Mouse (Mus musculus): Measurements from ENCODE around the gene Pelp1. TPM values are rescaled to one million over a fixed set of nuclear protein-coding genes. Genes with fewer than 3 reads are reported as not detected.

The Pelp1 gene
- polyA plus RNA-seq, 1 experiment from 2014 or later, result 46.5 TPM

DNA sequence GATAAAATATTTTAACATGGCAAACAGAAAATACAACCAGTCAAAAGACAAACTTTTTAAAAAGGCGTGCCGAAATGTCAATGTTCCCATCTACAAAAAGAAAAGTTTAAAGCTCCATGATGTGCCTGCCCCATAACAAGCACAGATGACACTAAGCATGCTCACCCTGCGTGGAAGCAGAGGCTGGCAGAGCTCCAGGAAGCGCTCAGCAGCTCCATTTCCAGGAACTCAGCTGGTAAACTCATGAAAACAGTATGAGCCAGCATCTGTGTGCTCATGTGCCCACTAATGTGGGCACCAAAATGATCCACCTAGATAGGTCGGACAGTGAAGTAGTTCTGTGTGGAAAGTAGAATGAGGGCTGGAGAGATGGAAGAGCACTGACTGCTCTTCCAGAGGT lies 20.4 kb downstream of the Pelp1 start:
- no peak for TF ChIP-seq CTCF (IDR thresholded peaks at IDR 0.05; ENCODE audit: low read depth)
- Histone ChIP-seq H3K4me2 (no peak overlapping the region), H3K36me3 (ENCODE audit: insufficient read depth) (peaks cover 38% of the 10 kb centered on the region), H3K4me3 (ENCODE audit: low read depth, low read length) (no peak overlapping the region), H3K9ac (no peak overlapping the region), H3K27ac (ENCODE audit: low read depth) (no peak overlapping the region), H3K4me1 (ENCODE audit: insufficient read depth) (no peaks in the 10 kb centered on the region), H3K9me3 (ENCODE audit: low read depth, low read length) (no peaks in the 10 kb centered on the region), H3K27me3 (ENCODE audit: insufficient read depth, low read length) (no peaks in the 10 kb centered on the region)
- DNase-seq (peak; percentile 30), ATAC-seq (ENCODE audit: insufficient read depth) (no peak)
- 85% methylated on average over 5 of the region's 5 CpGs for WGBS

DNA sequence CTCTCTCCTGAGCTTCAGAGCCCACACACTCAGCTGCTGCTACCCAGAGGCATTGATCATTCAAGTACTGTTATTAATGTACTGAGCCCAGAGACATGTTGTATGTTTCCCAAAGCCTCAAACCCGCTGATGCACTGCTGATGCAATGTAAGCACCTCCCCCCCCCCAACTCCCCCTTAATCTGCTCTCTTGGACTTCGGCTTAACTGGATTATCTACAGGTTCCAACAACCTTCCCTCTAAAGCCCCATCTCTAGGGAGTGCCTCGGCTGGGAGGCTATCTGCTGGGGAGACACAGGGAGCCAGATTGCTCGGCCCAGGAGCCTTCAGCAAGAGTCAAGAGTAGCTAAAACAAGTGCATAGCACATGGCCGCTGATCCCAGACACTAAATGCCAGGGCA lies 22.4 kb downstream of the Pelp1 start:
- Histone ChIP-seq H3K4me2 (no peak overlapping the region), H3K27me3 (ENCODE audit: insufficient read depth, low read length) (no peaks in the 10 kb centered on the region), H3K36me3 (ENCODE audit: insufficient read depth) (peaks cover 21% of the 10 kb centered on the region), H3K4me3 (ENCODE audit: low read depth, low read length) (no peak overlapping the region), H3K27ac (ENCODE audit: low read depth) (no peak overlapping the region), H3K4me1 (ENCODE audit: insufficient read depth) (no peaks in the 10 kb centered on the region), H3K9me3 (ENCODE audit: low read depth, low read length) (no peaks in the 10 kb centered on the region), H3K9ac (no peak overlapping the region)
- TF ChIP-seq CTCF (IDR thresholded peaks at IDR 0.05; ENCODE audit: low read depth), result no peak
- DNase-seq (no peak), ATAC-seq (ENCODE audit: insufficient read depth) (no peak)
- 77% methylated on average over 5 of the region's 5 CpGs for WGBS

DNA sequence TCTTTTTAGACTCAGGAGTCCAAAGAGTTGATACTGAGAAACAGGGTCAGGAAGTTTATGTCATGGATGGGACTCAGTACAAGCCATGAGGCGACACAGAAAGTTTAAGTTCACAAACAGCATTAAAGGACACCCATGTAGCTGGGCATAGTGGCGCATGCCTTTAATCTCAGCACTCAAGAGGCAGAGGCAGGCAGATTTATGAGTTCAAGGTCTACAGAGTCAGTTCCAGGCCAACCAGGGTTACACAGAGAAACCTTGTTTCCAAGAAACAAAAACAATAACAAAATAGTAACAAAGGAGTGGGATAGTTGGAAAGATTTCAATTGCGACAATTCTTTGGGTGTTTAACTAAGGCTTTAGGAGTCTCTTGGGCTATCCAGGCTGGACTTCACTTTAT lies 25.7 kb downstream of the Pelp1 start:
- 96% methylated on average over 3 of the region's 3 CpGs for WGBS
- H3K9ac ChIP-seq, result no peak overlapping the region
- ATAC-seq (ENCODE audit: insufficient read depth), result no peak
- H3K27me3 ChIP-seq (ENCODE audit: insufficient read depth, low read length), result no peaks in the 10 kb centered on the region
- H3K4me3 ChIP-seq (ENCODE audit: low read depth, low read length), result no peak overlapping the region
- H3K36me3 ChIP-seq (ENCODE audit: insufficient read depth), result peaks cover 8% of the 10 kb centered on the region; the same call in 1 of the 2 replicates
- no peak for DNase-seq
- TF ChIP-seq CTCF (IDR thresholded peaks at IDR 0.05; ENCODE audit: low read depth), result no peak
- H3K9me3 ChIP-seq (ENCODE audit: low read depth, low read length), result no peaks in the 10 kb centered on the region
- no peak overlapping the region for H3K4me2 ChIP-seq
- no peak overlapping the region for H3K27ac ChIP-seq (ENCODE audit: low read depth)
- no peaks in the 10 kb centered on the region for H3K4me1 ChIP-seq (ENCODE audit: insufficient read depth)

DNA sequence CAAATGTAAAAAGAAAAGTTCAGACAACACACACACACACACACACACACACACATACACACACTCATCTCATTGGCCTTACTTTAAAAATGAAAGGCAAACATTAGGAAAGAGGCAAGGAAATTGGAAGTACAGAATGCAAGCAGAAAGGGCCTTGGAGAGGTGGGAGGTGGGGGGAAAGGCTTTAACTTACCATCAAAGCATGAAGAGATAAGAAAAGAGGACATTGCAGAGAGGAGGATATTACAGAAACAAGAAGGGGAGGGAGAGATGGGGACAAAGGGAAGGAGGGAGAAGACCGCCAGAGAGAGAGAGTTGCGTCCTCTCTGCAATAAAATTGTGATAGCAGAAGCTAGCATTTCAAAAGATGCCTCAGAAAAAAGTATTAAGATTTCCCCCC lies 28.5 kb downstream of the Pelp1 start:
- WGBS, result 64% methylated on average over 2 of the region's 2 CpGs
- Histone ChIP-seq H3K4me3 (ENCODE audit: low read depth, low read length) (no peak overlapping the region), H3K4me2 (no peak overlapping the region), H3K27me3 (ENCODE audit: insufficient read depth, low read length) (no peaks in the 10 kb centered on the region), H3K4me1 (ENCODE audit: insufficient read depth) (no peaks in the 10 kb centered on the region), H3K9ac (no peak overlapping the region), H3K36me3 (ENCODE audit: insufficient read depth) (peaks cover 8% of the 10 kb centered on the region; the same call in 1 of the 2 replicates), H3K9me3 (ENCODE audit: low read depth, low read length) (no peaks in the 10 kb centered on the region), H3K27ac (ENCODE audit: low read depth) (no peak overlapping the region)
- no peak for TF ChIP-seq CTCF (IDR thresholded peaks at IDR 0.05; ENCODE audit: low read depth)
- no peak for ATAC-seq (ENCODE audit: insufficient read depth)
- DNase-seq, result no peak

DNA sequence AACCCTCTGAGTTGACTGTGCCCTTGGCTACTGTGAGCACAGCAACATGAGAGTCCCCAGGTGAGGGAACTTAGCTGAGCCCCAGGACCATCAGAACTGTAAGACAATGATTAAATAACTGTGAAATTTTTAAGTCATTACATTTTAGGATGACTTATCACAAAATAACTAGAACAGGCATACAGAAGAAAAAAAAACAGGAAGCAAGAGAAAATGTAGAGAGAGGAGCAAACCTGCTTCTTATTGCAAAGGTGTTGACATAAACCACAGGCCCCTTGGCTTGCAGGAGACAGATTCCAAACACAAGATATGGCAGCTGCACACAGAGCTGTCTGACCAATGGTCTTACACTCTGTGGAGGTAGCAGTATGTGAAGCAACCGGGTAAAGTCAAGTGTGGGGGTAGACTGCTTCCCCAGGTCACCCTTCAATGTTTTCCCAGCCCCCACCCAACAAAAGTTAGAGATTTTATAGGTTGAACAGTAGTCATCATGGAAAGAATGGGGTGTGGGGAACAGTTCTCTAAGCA lies 29.3 kb downstream of the Pelp1 start:
- Histone ChIP-seq H3K9ac (no peak overlapping the region), H3K36me3 (ENCODE audit: insufficient read depth) (peaks cover 3% of the 10 kb centered on the region; the same call in 1 of the 2 replicates), H3K27ac (ENCODE audit: low read depth) (no peak overlapping the region), H3K4me3 (ENCODE audit: low read depth, low read length) (no peak overlapping the region), H3K4me2 (no peak overlapping the region), H3K9me3 (ENCODE audit: low read depth, low read length) (no peaks in the 10 kb centered on the region), H3K4me1 (ENCODE audit: insufficient read depth) (no peaks in the 10 kb centered on the region), H3K27me3 (ENCODE audit: insufficient read depth, low read length) (no peaks in the 10 kb centered on the region)
- WGBS, result 45% methylated on average over 1 of the region's 1 CpGs
- no peak for DNase-seq
- ATAC-seq (ENCODE audit: insufficient read depth), result no peak
- TF ChIP-seq CTCF (IDR thresholded peaks at IDR 0.05; ENCODE audit: low read depth), result no peak

DNA sequence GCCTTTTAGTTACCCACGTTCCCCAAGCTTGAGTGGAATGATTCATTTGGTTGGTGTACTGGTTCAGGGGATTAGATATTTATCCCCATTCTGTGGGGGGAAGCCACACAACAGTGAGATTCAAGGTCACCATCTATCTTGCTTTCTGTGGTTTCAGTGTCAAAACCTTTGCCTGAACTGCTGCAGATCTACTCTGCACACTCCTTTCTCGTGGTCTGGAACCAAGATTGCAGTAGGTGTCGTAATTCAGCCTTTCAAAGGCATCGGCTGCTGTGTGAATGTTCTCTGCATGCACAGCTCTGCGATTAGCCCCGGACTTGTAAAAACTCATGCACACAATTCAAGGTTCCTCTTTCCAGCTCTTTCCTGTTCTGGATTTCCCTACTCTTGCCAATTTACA lies 33.8 kb downstream of the Pelp1 start:
- H3K4me2 ChIP-seq, result no peak overlapping the region
- H3K9ac ChIP-seq, result no peak overlapping the region
- 75% methylated on average over 6 of the region's 6 CpGs for WGBS
- no peak overlapping the region for H3K4me3 ChIP-seq (ENCODE audit: low read depth, low read length)
- ATAC-seq (ENCODE audit: insufficient read depth) (no peak), DNase-seq (no peak)
- H3K9me3 ChIP-seq (ENCODE audit: low read depth, low read length), result no peaks in the 10 kb centered on the region
- no peaks in the 10 kb centered on the region for H3K36me3 ChIP-seq (ENCODE audit: insufficient read depth)
- no peaks in the 10 kb centered on the region for H3K27me3 ChIP-seq (ENCODE audit: insufficient read depth, low read length)
- no peaks in the 10 kb centered on the region for H3K4me1 ChIP-seq (ENCODE audit: insufficient read depth)
- H3K27ac ChIP-seq (ENCODE audit: low read depth), result no peak overlapping the region
- TF ChIP-seq CTCF (IDR thresholded peaks at IDR 0.05; ENCODE audit: low read depth), result no peak

DNA sequence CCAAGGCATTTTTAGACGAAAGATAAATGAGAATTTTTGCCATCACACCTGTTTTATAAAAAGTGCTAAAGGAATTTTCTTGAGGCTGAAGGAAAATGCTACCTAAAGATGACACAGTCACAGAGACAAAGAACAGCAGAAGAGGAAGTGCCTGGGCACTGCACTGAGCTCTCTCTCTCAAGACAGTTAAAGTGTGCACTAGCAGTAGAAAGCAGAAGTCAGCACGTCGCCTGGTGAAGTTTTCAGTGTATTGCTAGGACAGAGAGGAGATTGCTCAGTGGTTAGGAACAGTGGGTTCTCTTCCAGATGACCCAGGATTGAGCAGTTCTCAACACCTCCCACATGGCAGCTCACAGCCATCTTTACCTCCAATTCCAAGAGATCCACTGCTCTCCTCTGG lies 35.5 kb downstream of the Pelp1 start:
- no peak overlapping the region for H3K4me2 ChIP-seq
- H3K27me3 ChIP-seq (ENCODE audit: insufficient read depth, low read length), result no peaks in the 10 kb centered on the region
- ATAC-seq (ENCODE audit: insufficient read depth), result no peak
- H3K4me1 ChIP-seq (ENCODE audit: insufficient read depth), result no peaks in the 10 kb centered on the region
- H3K27ac ChIP-seq (ENCODE audit: low read depth), result no peak overlapping the region
- no peak for TF ChIP-seq CTCF (IDR thresholded peaks at IDR 0.05; ENCODE audit: low read depth)
- no peak overlapping the region for H3K4me3 ChIP-seq (ENCODE audit: low read depth, low read length)
- H3K9me3 ChIP-seq (ENCODE audit: low read depth, low read length), result no peaks in the 10 kb centered on the region
- no peak for DNase-seq
- no peaks in the 10 kb centered on the region for H3K36me3 ChIP-seq (ENCODE audit: insufficient read depth)
- no peak overlapping the region for H3K9ac ChIP-seq
- 72% methylated on average over 3 of the region's 3 CpGs for WGBS
